Mouse (Mus musculus): ENCODE measurements at regions not wholly inside any gene's neighbourhood (a gene's known extent, or its start where the extent isn't known, plus 50 kb on each side); places are given as distances from the start of the nearest gene placed in this dataset.

DNA sequence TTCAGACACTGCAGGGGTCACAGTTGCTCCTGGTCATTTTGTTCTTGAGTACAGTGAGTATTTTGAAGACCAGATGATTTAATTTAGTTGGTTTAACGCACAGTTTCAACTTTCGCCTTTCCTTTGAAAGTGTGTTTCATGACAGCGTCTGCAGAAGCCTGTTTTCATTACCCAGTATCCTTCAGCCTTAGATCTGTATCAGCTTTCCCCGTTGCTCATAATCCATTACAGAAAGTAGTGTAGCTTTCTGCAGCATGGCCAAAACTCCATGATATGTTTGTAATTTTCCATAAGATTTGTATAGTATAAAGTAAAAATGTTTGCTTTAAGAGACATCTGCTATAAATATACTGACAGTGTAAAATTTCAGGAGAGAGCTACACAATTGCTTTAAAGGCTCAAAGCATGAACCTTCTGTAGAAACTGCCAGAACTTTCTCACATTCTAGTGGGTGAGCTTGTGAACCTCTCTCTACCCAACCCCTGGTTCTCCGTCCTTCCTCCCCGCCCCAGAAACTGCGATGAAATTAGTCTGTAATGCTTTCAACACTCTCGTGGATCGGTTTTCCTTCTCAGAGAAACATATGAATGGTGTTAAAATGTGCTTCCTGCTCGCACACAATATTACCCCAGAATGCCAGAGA is 506.6 kb upstream of the Adgrl2 start:
- Histone ChIP-seq H3K27ac (no peak overlapping the region), H3K36me3 (no peaks in the 10 kb centered on the region), H3K4me3 (no peak overlapping the region), H3K4me2 (peak overlapping the region; percentile 18; the same call in 1 of the 2 replicates), H3K27me3 (no peaks in the 10 kb centered on the region), H3K9ac (no peak overlapping the region), H3K4me1 (replicated peaks) (no peaks in the 10 kb centered on the region), H3K9me3 (replicated peaks) (no peaks in the 10 kb centered on the region)
- no peak for ATAC-seq (replicated peaks; ENCODE audit: insufficient number of reproducible peaks, insufficient read depth, low FRiP score, low read depth)
- 63% methylated on average over 10 of the region's 10 CpGs for WGBS

DNA sequence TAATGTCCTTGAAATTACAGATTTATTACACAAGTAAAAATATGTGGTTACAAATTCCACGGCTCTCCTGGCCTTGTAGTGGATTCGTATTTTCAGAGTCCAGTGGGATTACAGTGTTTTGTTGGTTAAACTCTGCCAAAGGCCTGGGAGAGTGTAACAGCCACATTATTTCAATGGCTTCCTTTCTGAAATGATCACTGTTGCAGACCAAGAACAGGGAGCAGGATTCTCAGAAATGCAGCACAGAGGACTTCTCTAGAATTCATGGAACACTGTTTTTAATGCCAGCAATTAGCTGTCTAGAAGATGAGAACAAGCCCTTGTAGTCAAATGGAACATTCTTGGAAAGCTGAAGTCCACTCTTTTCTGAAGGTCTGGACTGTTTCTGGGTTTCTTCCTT is 505.8 kb upstream of the Adgrl2 start:
- H3K4me1 ChIP-seq (replicated peaks): no peaks in the 10 kb centered on the region
- no peaks in the 10 kb centered on the region for H3K27me3 ChIP-seq
- no peak overlapping the region for H3K9ac ChIP-seq
- H3K27ac ChIP-seq: no peak overlapping the region
- WGBS: 74% methylated on average over 2 of the region's 2 CpGs
- no peak overlapping the region for H3K4me3 ChIP-seq
- no peaks in the 10 kb centered on the region for H3K36me3 ChIP-seq
- H3K4me2 ChIP-seq: no peak overlapping the region
- no peak for ATAC-seq (replicated peaks; ENCODE audit: insufficient number of reproducible peaks, insufficient read depth, low FRiP score, low read depth)
- H3K9me3 ChIP-seq (replicated peaks): no peaks in the 10 kb centered on the region

DNA sequence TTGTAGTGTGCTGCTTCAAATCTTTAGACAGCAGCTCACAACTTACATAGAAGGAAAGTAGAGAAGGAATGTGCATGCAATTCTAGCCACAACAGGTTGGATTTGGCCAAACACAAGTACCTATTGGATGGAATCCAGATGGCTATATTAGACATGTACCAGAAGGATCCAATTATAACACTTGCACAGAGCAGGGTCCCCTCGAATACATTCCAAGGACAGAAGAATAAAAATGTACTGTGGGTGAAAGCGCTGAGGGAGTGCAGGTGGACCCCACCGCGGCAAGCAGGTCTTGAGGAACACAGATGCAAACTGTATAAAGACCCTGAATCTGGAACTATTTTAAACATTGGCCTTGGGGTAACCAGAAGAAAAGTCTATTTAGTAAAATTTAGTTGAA is 497.8 kb upstream of the Adgrl2 start:
- Histone ChIP-seq H3K4me2 (no peak overlapping the region), H3K4me1 (replicated peaks) (peaks cover 4% of the 10 kb centered on the region; the same call in 1 of the 2 replicates), H3K27me3 (no peaks in the 10 kb centered on the region), H3K9ac (no peak overlapping the region), H3K27ac (no peak overlapping the region), H3K4me3 (no peak overlapping the region), H3K36me3 (no peaks in the 10 kb centered on the region), H3K9me3 (replicated peaks) (no peaks in the 10 kb centered on the region)
- no peak for ATAC-seq (replicated peaks; ENCODE audit: insufficient number of reproducible peaks, insufficient read depth, low FRiP score, low read depth)
- 62% methylated on average over 4 of the region's 4 CpGs for WGBS

DNA sequence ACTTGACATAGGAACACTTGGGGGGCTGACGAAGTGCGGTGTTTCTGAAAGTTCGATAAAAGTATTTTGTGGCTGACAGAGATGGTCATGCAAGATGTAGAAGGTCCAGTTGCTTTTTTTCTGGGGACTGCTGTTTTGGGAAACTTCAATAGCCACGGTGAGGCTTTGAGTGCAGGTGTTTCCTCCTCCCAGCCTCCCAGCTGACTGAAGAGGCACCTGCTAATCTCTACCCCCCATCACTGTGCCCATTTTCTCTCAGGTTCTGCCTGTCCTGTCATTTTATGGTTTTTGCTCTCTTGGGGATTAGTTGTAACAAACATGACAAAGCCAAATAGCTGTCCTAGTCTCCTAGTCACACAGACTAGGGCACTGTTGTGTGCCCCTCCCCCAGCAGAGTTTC is 495.1 kb upstream of the Adgrl2 start:
- Histone ChIP-seq H3K9me3 (replicated peaks) (no peaks in the 10 kb centered on the region), H3K36me3 (no peaks in the 10 kb centered on the region), H3K27ac (no peak overlapping the region), H3K27me3 (no peaks in the 10 kb centered on the region), H3K4me1 (replicated peaks) (peaks cover 4% of the 10 kb centered on the region; the same call in 1 of the 2 replicates), H3K4me3 (no peak overlapping the region), H3K9ac (no peak overlapping the region), H3K4me2 (no peak overlapping the region)
- WGBS: 80% methylated on average over 4 of the region's 4 CpGs
- no peak; the same call in 1 of the 2 replicates for ATAC-seq (replicated peaks; ENCODE audit: insufficient number of reproducible peaks, insufficient read depth, low FRiP score, low read depth)

DNA sequence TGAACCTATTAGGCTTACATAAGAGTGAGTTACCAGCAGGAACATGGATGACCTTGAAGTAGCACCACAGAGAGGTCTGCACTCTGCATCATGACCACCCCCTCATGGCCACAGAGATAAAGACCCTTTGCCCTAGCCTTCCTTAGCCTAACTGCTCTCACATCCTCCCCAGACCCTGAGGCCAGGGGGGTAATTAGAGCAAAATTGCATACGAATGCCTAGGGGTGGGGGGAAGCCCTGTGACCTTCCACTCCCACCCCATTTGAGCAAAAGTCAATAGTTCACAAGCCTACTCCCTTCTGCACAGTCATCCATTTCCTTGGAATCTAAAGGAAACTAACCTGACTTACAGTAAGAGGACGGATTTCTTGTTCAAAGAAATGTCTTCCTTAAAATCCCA is 494.0 kb upstream of the Adgrl2 start:
- Histone ChIP-seq H3K4me3 (no peak overlapping the region), H3K36me3 (no peaks in the 10 kb centered on the region), H3K27me3 (no peaks in the 10 kb centered on the region), H3K4me2 (no peak overlapping the region), H3K9ac (no peak overlapping the region), H3K4me1 (replicated peaks) (peaks cover 4% of the 10 kb centered on the region; the same call in 1 of the 2 replicates), H3K9me3 (replicated peaks) (no peaks in the 10 kb centered on the region), H3K27ac (no peak overlapping the region)
- ATAC-seq (replicated peaks; ENCODE audit: insufficient number of reproducible peaks, insufficient read depth, low FRiP score, low read depth): no peak
- WGBS: 60% methylated on average over 2 of the region's 2 CpGs

DNA sequence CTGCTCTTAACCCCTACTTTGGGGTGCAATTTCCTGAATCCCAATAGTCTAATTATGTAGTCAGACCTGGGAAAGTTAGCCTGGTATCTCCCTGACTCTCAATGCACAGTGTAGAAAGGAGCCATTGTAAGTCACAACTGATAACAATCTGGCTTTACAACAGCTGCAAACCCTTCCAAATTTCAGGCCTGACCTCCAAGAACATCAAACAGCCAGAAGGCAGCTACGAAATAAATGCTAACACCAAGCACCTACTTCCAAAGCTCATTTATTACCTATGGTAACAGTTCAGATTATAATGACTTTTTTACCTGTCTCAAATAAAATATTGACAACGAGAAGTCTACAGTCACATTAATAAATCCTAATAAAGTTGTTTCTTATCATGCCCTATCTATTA is 485.8 kb upstream of the Adgrl2 start:
- Histone ChIP-seq H3K27ac (no peak overlapping the region), H3K4me3 (no peak overlapping the region), H3K36me3 (no peaks in the 10 kb centered on the region), H3K9me3 (replicated peaks) (no peaks in the 10 kb centered on the region), H3K9ac (no peak overlapping the region), H3K27me3 (no peaks in the 10 kb centered on the region), H3K4me1 (replicated peaks) (no peaks in the 10 kb centered on the region), H3K4me2 (no peak overlapping the region)
- no peak for ATAC-seq (replicated peaks; ENCODE audit: insufficient number of reproducible peaks, insufficient read depth, low FRiP score, low read depth)
- WGBS: 73% methylated on average over 2 of the region's 2 CpGs

DNA sequence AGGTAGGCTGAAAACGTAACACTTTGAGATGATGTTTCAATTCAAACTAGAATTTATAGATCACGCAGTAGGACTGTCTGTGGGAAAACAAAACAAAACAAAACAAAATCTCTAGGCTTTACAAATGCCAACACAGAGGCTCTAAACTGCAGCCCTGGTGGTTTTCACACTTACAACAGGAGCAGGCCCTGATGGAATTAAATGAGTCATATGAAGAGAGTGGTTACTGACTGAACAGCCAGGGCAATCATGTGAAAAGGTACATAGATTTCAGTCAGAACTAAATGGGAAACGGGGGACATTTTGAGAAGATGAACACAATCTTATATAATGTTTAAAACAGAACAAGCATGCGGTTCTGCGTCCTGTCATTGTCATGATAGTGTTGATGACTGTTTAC is 476.6 kb upstream of the Adgrl2 start:
- no peak for ATAC-seq (replicated peaks; ENCODE audit: insufficient number of reproducible peaks, insufficient read depth, low FRiP score, low read depth)
- Histone ChIP-seq H3K4me2 (no peak overlapping the region), H3K9me3 (replicated peaks) (no peaks in the 10 kb centered on the region), H3K4me1 (replicated peaks) (no peaks in the 10 kb centered on the region), H3K36me3 (no peaks in the 10 kb centered on the region), H3K9ac (no peak overlapping the region), H3K27me3 (no peaks in the 10 kb centered on the region), H3K4me3 (no peak overlapping the region), H3K27ac (no peak overlapping the region)
- 77% methylated on average over 5 of the region's 5 CpGs for WGBS

DNA sequence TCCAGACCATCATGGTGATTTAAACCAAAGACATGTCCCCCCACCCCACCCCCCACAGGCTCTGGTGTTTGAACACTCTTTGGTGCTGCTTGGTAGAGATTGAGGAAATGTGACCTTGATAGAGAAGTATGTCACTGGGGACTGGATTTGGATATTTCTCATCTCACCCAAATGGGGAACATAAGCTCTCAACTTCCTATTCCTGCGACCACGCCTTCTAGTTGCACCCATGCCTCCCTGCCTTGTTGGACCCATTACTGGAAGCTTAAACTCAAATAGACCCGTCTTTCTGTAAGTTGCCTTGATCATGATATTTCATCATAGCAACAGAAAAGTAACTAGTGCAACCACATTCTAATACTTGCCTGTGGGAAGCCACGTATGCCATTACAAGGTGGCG is 474.2 kb upstream of the Adgrl2 start:
- no peak overlapping the region for H3K9ac ChIP-seq
- no peak overlapping the region for H3K4me2 ChIP-seq
- H3K9me3 ChIP-seq (replicated peaks): no peaks in the 10 kb centered on the region
- H3K4me1 ChIP-seq (replicated peaks): no peaks in the 10 kb centered on the region
- H3K4me3 ChIP-seq: no peak overlapping the region
- H3K36me3 ChIP-seq: no peaks in the 10 kb centered on the region
- H3K27ac ChIP-seq: no peak overlapping the region
- no peaks in the 10 kb centered on the region for H3K27me3 ChIP-seq
- WGBS: 97% methylated on average over 5 of the region's 5 CpGs
- no peak for ATAC-seq (replicated peaks; ENCODE audit: insufficient number of reproducible peaks, insufficient read depth, low FRiP score, low read depth)

DNA sequence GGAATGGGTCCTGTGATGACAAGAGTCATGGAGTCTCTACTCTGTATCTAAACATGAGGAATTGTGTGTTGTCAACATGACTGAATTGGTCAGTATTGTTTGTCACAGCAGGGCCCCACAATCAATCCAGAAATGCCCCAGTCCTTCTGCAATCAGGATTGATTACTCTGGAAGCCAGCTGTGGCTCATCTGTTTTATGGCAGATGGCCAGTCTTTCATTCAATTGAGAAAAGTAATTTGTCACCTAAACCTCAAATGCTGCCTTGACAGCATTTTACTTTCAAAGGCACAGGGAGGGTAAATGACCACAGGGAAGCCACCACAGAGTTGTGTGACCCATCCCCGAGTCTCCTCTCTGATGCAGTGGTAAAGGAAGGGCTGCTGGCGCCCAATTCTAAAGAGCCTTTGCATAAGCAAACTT is 471.8 kb upstream of the Adgrl2 start:
- Histone ChIP-seq H3K9me3 (replicated peaks) (no peaks in the 10 kb centered on the region), H3K9ac (no peak overlapping the region), H3K27me3 (no peaks in the 10 kb centered on the region), H3K4me3 (no peak overlapping the region), H3K36me3 (no peaks in the 10 kb centered on the region), H3K4me2 (no peak overlapping the region), H3K27ac (no peak overlapping the region), H3K4me1 (replicated peaks) (no peaks in the 10 kb centered on the region)
- no peak for ATAC-seq (replicated peaks; ENCODE audit: insufficient number of reproducible peaks, insufficient read depth, low FRiP score, low read depth)
- WGBS: 66% methylated on average over 2 of the region's 2 CpGs

DNA sequence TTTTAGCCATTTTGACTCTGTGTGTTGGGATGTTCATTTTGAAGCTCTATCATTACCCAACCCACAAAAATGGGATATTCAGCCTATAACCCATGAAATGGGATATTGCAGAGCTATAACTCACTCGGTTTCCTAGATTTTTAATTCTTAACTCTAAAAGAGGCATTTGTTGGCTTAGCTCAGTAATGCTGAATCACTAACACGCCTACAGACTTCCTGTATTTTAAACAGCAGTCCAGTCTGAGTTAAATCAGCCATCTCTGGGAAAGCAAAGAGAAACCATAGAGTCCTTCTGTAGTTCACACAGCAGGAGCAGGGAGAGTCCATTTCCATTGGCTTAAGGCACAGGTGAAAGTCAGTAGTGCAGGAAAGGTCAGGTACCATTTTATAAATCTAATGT is 471.3 kb upstream of the Adgrl2 start:
- H3K27ac ChIP-seq: no peak overlapping the region
- no peaks in the 10 kb centered on the region for H3K4me1 ChIP-seq (replicated peaks)
- no peak overlapping the region for H3K4me3 ChIP-seq
- WGBS: 67% methylated on average over 2 of the region's 2 CpGs
- no peaks in the 10 kb centered on the region for H3K9me3 ChIP-seq (replicated peaks)
- no peak overlapping the region for H3K4me2 ChIP-seq
- no peak for ATAC-seq (replicated peaks; ENCODE audit: insufficient number of reproducible peaks, insufficient read depth, low FRiP score, low read depth)
- H3K36me3 ChIP-seq: no peaks in the 10 kb centered on the region
- H3K9ac ChIP-seq: no peak overlapping the region
- no peaks in the 10 kb centered on the region for H3K27me3 ChIP-seq

DNA sequence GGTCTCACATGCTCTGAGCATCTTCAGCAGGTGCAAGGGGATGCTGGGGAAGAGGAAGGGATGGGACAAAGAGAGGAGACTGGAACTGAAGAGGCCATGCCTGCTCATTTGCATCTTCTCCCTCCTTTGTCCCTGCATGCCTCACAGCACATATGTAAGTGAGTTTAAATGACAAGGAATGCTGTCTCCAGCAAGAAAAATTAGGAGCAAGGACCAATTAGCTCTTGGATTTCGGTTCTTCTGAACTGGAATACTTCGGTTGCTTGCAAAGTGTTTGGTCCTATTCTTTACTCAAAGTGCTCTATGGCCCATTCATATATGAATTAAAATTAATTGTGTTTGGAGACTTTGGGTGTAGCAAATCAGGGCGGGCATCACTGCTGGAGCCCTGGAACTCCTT is 459.0 kb upstream of the Adgrl2 start:
- Histone ChIP-seq H3K36me3 (no peaks in the 10 kb centered on the region), H3K27ac (no peak overlapping the region), H3K4me3 (no peak overlapping the region), H3K9ac (no peak overlapping the region), H3K4me2 (no peak overlapping the region), H3K9me3 (replicated peaks) (no peaks in the 10 kb centered on the region), H3K27me3 (no peaks in the 10 kb centered on the region), H3K4me1 (replicated peaks) (0 out of 2 replicates have a peak, but pooled peaks cover 4% of the 10 kb centered on the region)
- WGBS: 84% methylated on average over 3 of the region's 3 CpGs
- no peak for ATAC-seq (replicated peaks; ENCODE audit: insufficient number of reproducible peaks, insufficient read depth, low FRiP score, low read depth)

DNA sequence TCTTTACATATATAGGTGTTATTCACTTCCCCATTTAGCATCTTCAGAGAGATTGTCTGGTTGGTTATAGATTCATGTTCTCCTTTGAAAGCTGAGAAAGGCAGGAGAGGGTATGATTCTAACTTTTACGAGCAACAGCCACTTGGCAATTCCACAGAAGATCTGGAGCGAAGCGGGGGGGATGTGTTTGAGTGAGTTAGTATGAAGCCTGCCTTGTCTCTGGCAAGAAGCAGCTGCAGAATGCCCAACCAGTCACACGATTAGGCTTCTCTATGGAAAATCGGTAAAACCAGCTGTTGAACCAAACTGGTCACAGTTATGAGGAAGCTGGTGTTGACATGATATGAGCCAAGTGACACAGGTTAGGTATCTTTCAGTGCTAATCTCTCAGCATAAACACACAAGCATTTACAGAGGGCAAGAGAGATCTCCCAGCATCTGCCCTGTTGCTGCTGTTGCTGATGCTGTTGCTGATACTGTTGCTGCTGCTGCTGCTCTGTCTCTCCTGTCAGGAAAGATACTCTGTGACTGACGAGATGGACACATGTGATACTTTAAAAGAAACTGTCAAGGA is 455.7 kb upstream of the Adgrl2 start:
- ATAC-seq (replicated peaks; ENCODE audit: insufficient number of reproducible peaks, insufficient read depth, low FRiP score, low read depth): no peak
- WGBS: 54% methylated on average over 6 of the region's 6 CpGs
- H3K4me2 ChIP-seq: no peak overlapping the region

More for the DNA sequence above, 455.7 kb upstream of the Adgrl2 start:
- Histone ChIP-seq H3K9ac (no peak overlapping the region), H3K36me3 (no peaks in the 10 kb centered on the region), H3K27ac (no peak overlapping the region), H3K4me1 (replicated peaks) (0 out of 2 replicates have a peak, but pooled peaks cover 4% of the 10 kb centered on the region), H3K9me3 (replicated peaks) (no peaks in the 10 kb centered on the region), H3K27me3 (no peaks in the 10 kb centered on the region), H3K4me3 (no peak overlapping the region)

All from heart, embryonic 15.5 days (tissue).